Mouse (Mus musculus) olfactory bulb, adult 2 months (tissue): ENCODE measurements around the gene Tas1r1.

Source experiments
- CTCF ChIP-seq: fragments of 200-500 bp; IDR thresholded peaks from 2 replicates; pipeline ENCODE4 v1.5.1; 2012; ENCODE audit warnings: low read depth, mild to moderate bottlenecking, low read length, moderate library complexity; ENCODE audit not compliant: insufficient read depth
- POLR2A ChIP-seq: fragments of 200-500 bp; IDR thresholded peaks from 2 replicates; pipeline ENCODE4 v1.6.1; 2012; ENCODE audit warnings: mild to moderate bottlenecking, low read depth, low read length, moderate library complexity; ENCODE audit not compliant: insufficient read depth

DNA sequence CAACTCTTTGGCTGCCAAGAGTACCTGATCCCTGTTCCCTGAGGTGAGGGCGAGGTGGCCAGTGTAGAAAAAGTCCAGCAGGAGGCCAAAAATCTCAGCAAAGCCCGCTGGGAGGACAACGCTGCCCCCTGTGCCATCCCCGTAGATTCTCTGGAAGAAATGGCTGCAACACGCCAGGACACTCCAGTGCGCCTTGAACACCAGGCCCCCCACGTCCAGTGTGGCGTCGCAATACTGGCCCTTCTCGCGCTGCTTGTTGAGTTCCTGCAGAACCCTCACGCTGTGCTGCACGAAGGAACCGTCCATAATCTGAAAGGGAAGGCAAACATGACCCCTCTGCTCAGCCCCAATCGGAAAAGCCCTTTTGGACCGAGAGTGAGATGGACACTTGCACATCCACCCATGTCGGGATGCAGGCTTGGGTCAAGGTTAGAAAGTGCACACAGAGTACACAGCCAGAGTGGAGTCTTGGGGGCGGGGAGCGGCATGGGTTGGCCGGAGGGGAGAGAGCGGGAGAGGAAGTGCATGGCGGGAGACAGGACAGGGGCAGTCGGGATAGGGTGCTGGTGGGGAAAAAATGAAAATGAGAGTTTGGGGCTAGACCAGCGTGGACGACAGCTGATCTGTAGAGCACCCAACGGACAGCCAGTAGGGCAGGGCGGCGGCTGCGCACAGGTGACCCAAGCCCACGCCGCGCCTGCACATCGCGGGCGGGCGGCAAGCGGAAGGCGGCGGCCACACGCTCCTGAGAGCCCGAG, 11.4 kb downstream of the Tas1r1 start:
- TF ChIP-seq CTCF (no peak), POLR2A (no peak)
